Mouse (Mus musculus) CD4-positive, CD25-positive, alpha-beta regulatory T cell, adult 9 weeks (primary cell): ENCODE results near the gene Rnaseh2c. TPM values are rescaled to one million over a fixed set of nuclear protein-coding genes. Genes with fewer than 3 reads are reported as not detected.

Source experiments
- polyA plus RNA-seq: library from polyadenylated mRNA; unstranded; fragments of 100-300 nt; shearing (Covaris generic); gene quantifications from one replicate; pipeline ENCODE4 v1.2.1, GENCODE M21; 2017

Gene Rnaseh2c
- polyA plus RNA-seq = 89.1 TPM

DNA sequence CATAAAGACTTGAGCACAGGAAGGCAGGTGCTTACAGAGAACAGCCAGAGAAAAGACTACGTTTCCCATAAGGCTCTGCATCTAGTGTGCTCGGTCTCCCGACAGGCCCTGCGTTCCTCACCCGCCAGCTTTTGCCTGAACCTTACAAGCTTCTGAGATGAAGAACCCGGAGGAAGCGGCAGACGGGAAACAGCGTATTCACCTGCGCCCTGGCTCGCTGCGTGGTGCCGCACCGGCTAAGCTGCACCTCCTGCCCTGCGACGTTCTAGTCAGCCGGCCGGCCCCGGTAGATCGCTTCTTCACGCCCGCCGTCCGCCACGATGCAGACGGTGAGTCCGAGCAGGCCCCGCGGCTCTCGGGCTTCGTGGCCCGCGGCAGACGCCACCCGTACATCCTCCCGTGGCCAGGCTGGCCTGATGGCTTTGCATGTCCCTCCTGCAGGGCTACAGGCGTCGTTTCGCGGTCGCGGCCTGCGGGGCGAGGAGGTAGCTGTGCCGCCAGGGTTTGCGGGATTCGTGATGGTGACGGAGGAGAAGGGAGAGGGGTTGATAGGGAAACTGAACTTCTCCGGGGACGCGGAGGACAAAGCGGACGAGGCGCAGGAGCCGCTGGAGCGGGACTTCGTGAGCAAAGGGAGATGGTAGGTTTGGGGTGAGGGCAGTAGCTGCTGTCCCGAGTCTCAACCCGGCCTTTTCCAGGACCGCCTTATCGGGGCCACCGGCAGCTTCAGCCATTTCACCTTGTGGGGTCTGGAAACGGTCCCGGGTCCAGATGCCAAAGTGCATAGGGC lies at the start of gene Rnaseh2c:
Gene Rnaseh2c, plus strand, starts transcription at position 122 of the 790 bp plus-strand sequence.

GRCm38 (mm10) chr19:5560457-5561041 lies 41.1 kb upstream of the Rnaseh2c start, which contains the start of gene Ovol1:
Gene Ovol1 (minus strand): TSS chr19:5560646.

GRCm38 (mm10) chr19:5567534-5568469 lies 33.9 kb upstream of the Rnaseh2c start, which contains the start of gene Ap5b1:
Gene Ap5b1 (plus strand): TSS chr19:5568025.

DNA sequence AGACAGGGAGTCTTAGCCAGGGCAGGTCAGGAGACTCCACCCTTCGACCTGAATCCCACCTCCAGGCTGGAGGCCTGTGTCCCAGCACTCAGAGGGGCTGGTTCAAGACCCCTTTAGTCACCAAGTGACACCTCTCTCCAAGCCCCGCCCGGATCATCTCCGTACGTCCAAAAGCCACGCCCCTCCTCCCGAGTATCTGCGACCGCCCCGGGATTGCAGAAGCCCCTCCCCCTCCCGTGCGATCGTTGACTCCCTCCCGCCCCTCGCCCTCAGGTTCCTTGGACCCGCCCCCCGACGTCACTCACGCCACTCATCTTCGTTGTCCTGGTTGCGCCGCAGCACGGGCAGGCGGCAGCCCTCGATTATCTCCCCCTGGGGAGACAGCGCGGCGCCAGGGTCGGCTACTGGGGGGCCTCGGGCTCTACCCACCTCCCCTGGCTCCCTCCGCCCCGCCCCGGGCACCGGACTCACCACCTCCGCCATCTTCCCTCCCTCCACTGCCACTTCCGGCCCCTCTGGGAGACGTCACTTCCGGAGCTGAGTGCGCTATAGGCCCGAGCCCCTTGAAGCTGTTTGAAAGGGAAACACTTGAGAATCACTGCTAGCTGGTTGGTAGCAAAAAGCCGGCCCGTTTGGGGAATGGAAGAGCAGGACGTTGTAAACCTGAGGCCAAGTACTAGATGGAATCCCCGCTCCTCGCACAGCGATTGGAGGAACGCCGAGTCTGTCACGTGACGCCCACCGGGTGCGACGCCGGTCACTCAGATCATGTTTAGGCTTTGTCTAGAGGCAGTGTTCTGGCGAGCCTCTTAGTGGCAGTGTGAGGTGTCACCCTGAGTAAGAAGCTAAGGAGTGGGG lies 8.1 kb downstream of the Rnaseh2c start, which contains the start of gene Kat5:
Gene Kat5, minus strand, starts transcription at position 691 of the 858 bp plus-strand sequence.

GRCm38 (mm10) chr19:5637069-5638047 lies 35.7 kb downstream of the Rnaseh2c start, which contains the start of gene Rela:
Gene Rela (plus strand): TSS chr19:5637483.

Other genes with a start within 250 kb of the Rnaseh2c start
- 66.3 TPM for gene Eif1ad, start 235.1 kb upstream of the Rnaseh2c start, polyA plus RNA-seq
- 350 TPM for gene Banf1, start 234.7 kb upstream of the Rnaseh2c start, polyA plus RNA-seq
- 26.6 TPM for gene Sart1, start 213.2 kb upstream of the Rnaseh2c start, polyA plus RNA-seq
- 1.0 TPM for gene Tsga10ip, start 199.3 kb upstream of the Rnaseh2c start, polyA plus RNA-seq
- 73.1 TPM for gene Drap1, start 176.9 kb upstream of the Rnaseh2c start, polyA plus RNA-seq
- 14.3 TPM for gene AI837181, start 176.7 kb upstream of the Rnaseh2c start, polyA plus RNA-seq
- not detected for gene Fosl1, start 154.3 kb upstream of the Rnaseh2c start, polyA plus RNA-seq
- 3.6 TPM for gene Ccdc85b, start 144.0 kb upstream of the Rnaseh2c start, polyA plus RNA-seq
- gene Fibp, start 141.3 kb upstream of the Rnaseh2c start, polyA plus RNA-seq = 178 TPM
- 115 TPM for gene Ctsw, start 133.4 kb upstream of the Rnaseh2c start, polyA plus RNA-seq
- gene Efemp2, start 127.9 kb upstream of the Rnaseh2c start, polyA plus RNA-seq = 2.3 TPM
- 70.5 TPM for gene Mus81, start 113.5 kb upstream of the Rnaseh2c start, polyA plus RNA-seq
- gene Cfl1, start 111.4 kb upstream of the Rnaseh2c start, polyA plus RNA-seq = 4,187 TPM
- gene 1700020D05Rik, start 98.1 kb upstream of the Rnaseh2c start, polyA plus RNA-seq = 0.27 TPM
- 18.4 TPM for gene Snx32, start 91.3 kb upstream of the Rnaseh2c start, polyA plus RNA-seq
- not detected for gene Ovol1, start 41.2 kb upstream of the Rnaseh2c start, polyA plus RNA-seq
- 19.4 TPM for gene Ap5b1, start 33.8 kb upstream of the Rnaseh2c start, polyA plus RNA-seq
- gene Kat5, start 8.4 kb downstream of the Rnaseh2c start, polyA plus RNA-seq = 59.7 TPM
- 165 TPM for gene Rela, start 35.6 kb downstream of the Rnaseh2c start, polyA plus RNA-seq
- 46.5 TPM for gene Sipa1, start 61.8 kb downstream of the Rnaseh2c start, polyA plus RNA-seq
- gene Map3k11, start 86.9 kb downstream of the Rnaseh2c start, polyA plus RNA-seq = 18.1 TPM
- gene Pcnx3, start 87.0 kb downstream of the Rnaseh2c start, polyA plus RNA-seq = 47.0 TPM
- 1.3 TPM for gene Kcnk7, start 102.5 kb downstream of the Rnaseh2c start, polyA plus RNA-seq
- gene Ehbp1l1, start 124.4 kb downstream of the Rnaseh2c start, polyA plus RNA-seq = 60.7 TPM
- gene Fam89b, start 127.8 kb downstream of the Rnaseh2c start, polyA plus RNA-seq = 60.6 TPM
- gene Ltbp3, start 139.0 kb downstream of the Rnaseh2c start, polyA plus RNA-seq = 0.86 TPM
- gene Scyl1, start 169.5 kb downstream of the Rnaseh2c start, polyA plus RNA-seq = 50.1 TPM